Mouse (Mus musculus) bone marrow, adult 2 months (tissue): ENCODE measurements around the gene Cib4. TPM values are rescaled to one million over a fixed set of nuclear protein-coding genes. Genes with fewer than 3 reads are reported as not detected.

Source experiments
- H3K27ac ChIP-seq: fragments of 200-500 bp; 2 replicates; pipeline ENCODE4 v1.5.1; 2012; ENCODE audit warnings: low read depth, mild to moderate bottlenecking, control low read depth, inconsistent platforms, low read length; ENCODE audit not compliant: control insufficient read depth, poor library complexity, insufficient read depth
- H3K4me1 ChIP-seq: fragments of 200-500 bp; 2 replicates; pipeline ENCODE4 v1.6.1; 2011; ENCODE audit warnings: low read length; ENCODE audit not compliant: control insufficient read depth, insufficient read depth
- H3K4me3 ChIP-seq: fragments of 200-500 bp; replicated peaks from 2 replicates; pipeline ENCODE3; 2011; ENCODE audit warnings: mild to moderate bottlenecking, low read depth, low read length, control low read depth; ENCODE audit not compliant: control insufficient read depth
- CTCF ChIP-seq: fragments of 200-500 bp; IDR thresholded peaks from 2 replicates; pipeline ENCODE4 v1.5.1; 2011; ENCODE audit warnings: low read length, control low read depth; ENCODE audit not compliant: control insufficient read depth, insufficient read depth
- POLR2A ChIP-seq: fragments of 200-500 bp; IDR thresholded peaks from 2 replicates; pipeline ENCODE4 v1.6.1; 2011; ENCODE audit warnings: low read depth, mild to moderate bottlenecking, control low read depth, low read length, borderline replicate concordance; ENCODE audit not compliant: control insufficient read depth
- WGBS: fragments of 180-500 bp; shearing (Covaris S2); methylation state at CpG from one replicate; pipeline ENCODE4 v1.1.7; 2018; 5-methylcytosine and 5-hydroxymethylcytosine counted together
- polyA plus RNA-seq: library from polyadenylated mRNA; stranded (reverse); fragments of >200 nt; gene quantifications from 2 replicates; pipeline ENCODE4 v1.2.4, GENCODE M21; 2011; ENCODE audit warnings: low replicate concordance; ENCODE audit not compliant: missing spikeins, insufficient read depth, insufficient read length

Gene Cib4
- polyA plus RNA-seq, 1 experiment = not detected

- WGBS = 75% methylated on average over 12 of the region's 12 CpGs
- TF ChIP-seq CTCF = no peak
- TF ChIP-seq POLR2A = no peak
- Histone ChIP-seq H3K4me1 (no peaks in the 10 kb centered on the region), H3K27ac (no peak overlapping the region), H3K4me3 (no peak overlapping the region)
Observed at GRCm38 (mm10) chr5:30525920-30526836, 19.5 kb downstream of the Cib4 start.

- no peak overlapping the region for H3K27ac ChIP-seq
- peaks cover 1% of the 10 kb centered on the region; the same call in 1 of the 2 replicates for H3K4me1 ChIP-seq
- no peak overlapping the region for H3K4me3 ChIP-seq
- no peak for TF ChIP-seq POLR2A
- no peak for TF ChIP-seq CTCF
- WGBS = 27% methylated on average over 3 of the region's 3 CpGs
Observed at GRCm38 (mm10) chr5:30524213-30524612, 21.4 kb downstream of the Cib4 start.

- TF ChIP-seq CTCF (no peak), POLR2A (no peak)
- Histone ChIP-seq H3K4me1 (peaks cover 1% of the 10 kb centered on the region; the same call in 1 of the 2 replicates), H3K4me3 (no peak overlapping the region), H3K27ac (no peak overlapping the region)
- 9% methylated on average over 3 of the region's 3 CpGs for WGBS
Observed at GRCm38 (mm10) chr5:30523131-30523530, 22.5 kb downstream of the Cib4 start.

- no peak overlapping the region for H3K4me3 ChIP-seq
- H3K27ac ChIP-seq = no peak overlapping the region
- no peak for TF ChIP-seq POLR2A
- TF ChIP-seq CTCF = no peak
- 87% methylated on average over 8 of the region's 8 CpGs for WGBS
- peaks cover 1% of the 10 kb centered on the region; the same call in 1 of the 2 replicates for H3K4me1 ChIP-seq
Observed at GRCm38 (mm10) chr5:30522406-30522805, 23.2 kb downstream of the Cib4 start.

- H3K4me3 ChIP-seq = no peak overlapping the region
- peaks cover 1% of the 10 kb centered on the region; the same call in 1 of the 2 replicates for H3K4me1 ChIP-seq
- H3K27ac ChIP-seq = no peak overlapping the region
- 63% methylated on average over 10 of the region's 10 CpGs for WGBS
- TF ChIP-seq CTCF = no peak
- TF ChIP-seq POLR2A = no peak
Observed at GRCm38 (mm10) chr5:30520214-30520732, 25.4 kb downstream of the Cib4 start.

GRCm38 (mm10) chr5:30519494-30519893 is 26.1 kb downstream of the Cib4 start:
- TF ChIP-seq POLR2A (no peak), CTCF (no peak)
- peaks cover 1% of the 10 kb centered on the region; the same call in 1 of the 2 replicates for H3K4me1 ChIP-seq
- 0 out of 2 replicates have a peak overlapping the region, but pooled peaks have one; percentile 18 for H3K27ac ChIP-seq
- 62% methylated on average over 7 of the region's 7 CpGs for WGBS
- H3K4me3 ChIP-seq = no peak overlapping the region

- Histone ChIP-seq H3K4me3 (no peak overlapping the region), H3K27ac (peak overlapping the region; percentile 44), H3K4me1 (peaks cover 1% of the 10 kb centered on the region; the same call in 1 of the 2 replicates)
- WGBS = 66% methylated on average over 6 of the region's 6 CpGs
- TF ChIP-seq POLR2A (no peak), CTCF (no peak)
Observed at GRCm38 (mm10) chr5:30518547-30518946, 27.1 kb downstream of the Cib4 start.

GRCm38 (mm10) chr5:30518108-30518507 is 27.5 kb downstream of the Cib4 start:
- Histone ChIP-seq H3K4me3 (no peak overlapping the region), H3K27ac (no peak overlapping the region), H3K4me1 (peaks cover 1% of the 10 kb centered on the region; the same call in 1 of the 2 replicates)
- 67% methylated on average over 5 of the region's 5 CpGs for WGBS
- no peak for TF ChIP-seq POLR2A
- TF ChIP-seq CTCF = no peak

GRCm38 (mm10) chr5:30516376-30516775 is 29.3 kb downstream of the Cib4 start:
- Histone ChIP-seq H3K27ac (no peak overlapping the region), H3K4me1 (peaks cover 1% of the 10 kb centered on the region; the same call in 1 of the 2 replicates), H3K4me3 (no peak overlapping the region)
- 47% methylated on average over 7 of the region's 7 CpGs for WGBS
- TF ChIP-seq POLR2A (no peak), CTCF (peak; percentile 80)
